Mouse (Mus musculus): ENCODE measurements around the gene Wdr54. TPM values are rescaled to one million over a fixed set of nuclear protein-coding genes. Genes with fewer than 3 reads are reported as not detected.
"Not testable (repeated sequence)": the region's sequence is repeated elsewhere in the genome, so short reads cannot be mapped to it uniquely, and the experiment has no call there.

Gene Wdr54
- polyA plus RNA-seq, 1 experiment from 2014 or later = 3.6 TPM

DNA sequence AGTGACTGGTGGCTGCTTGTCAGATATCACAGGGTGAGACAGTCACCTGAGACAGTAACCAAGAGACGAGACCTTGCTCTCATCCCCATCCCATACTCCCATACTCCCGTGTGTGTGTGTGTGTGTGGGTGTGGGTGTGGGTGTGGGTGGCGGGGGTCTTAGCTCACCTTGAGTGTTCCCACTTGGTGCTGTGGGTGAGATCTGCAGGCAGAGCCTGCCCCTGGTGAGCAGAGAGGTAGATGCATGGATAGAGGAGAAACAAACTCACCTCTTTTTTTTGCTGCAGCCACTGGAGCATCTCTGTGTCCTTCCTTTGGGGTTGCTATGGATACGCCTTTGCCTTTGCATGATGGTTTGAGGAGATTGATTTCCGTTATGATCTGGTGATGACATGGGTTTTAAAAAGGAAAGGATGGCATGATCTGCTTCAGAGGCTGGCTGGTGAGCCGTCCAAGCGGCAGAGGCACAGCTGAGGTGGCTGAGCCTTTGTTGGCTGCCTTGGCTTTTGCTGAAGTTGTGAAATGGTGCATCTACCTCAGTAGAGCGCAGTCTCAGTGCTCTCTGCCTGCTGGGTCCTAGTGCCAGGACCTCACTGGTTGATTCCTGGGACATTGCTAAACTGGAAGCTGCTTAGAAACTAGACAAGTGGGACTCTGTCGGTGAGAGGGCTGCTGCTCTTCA is 16.2 kb upstream of the Wdr54 start:
- H3K27me3 ChIP-seq (replicated peaks) = no peaks in the 10 kb centered on the region
- no peaks in the 10 kb centered on the region for H3K9me3 ChIP-seq
- ATAC-seq (ENCODE audit: insufficient read depth, low FRiP score, low read depth) = no peak
- no peak overlapping the region for H3K27ac ChIP-seq
- 0 out of 2 replicates have a peak, but pooled peaks cover 7% of the 10 kb centered on the region for H3K4me1 ChIP-seq
- no peak overlapping the region for H3K4me2 ChIP-seq
- peaks cover 4% of the 10 kb centered on the region; the same call in 1 of the 2 replicates for H3K36me3 ChIP-seq
- no peak overlapping the region for H3K4me3 ChIP-seq (replicated peaks)
- no peak overlapping the region for H3K9ac ChIP-seq
- WGBS = 65% methylated on average over 9 of the region's 9 CpGs

DNA sequence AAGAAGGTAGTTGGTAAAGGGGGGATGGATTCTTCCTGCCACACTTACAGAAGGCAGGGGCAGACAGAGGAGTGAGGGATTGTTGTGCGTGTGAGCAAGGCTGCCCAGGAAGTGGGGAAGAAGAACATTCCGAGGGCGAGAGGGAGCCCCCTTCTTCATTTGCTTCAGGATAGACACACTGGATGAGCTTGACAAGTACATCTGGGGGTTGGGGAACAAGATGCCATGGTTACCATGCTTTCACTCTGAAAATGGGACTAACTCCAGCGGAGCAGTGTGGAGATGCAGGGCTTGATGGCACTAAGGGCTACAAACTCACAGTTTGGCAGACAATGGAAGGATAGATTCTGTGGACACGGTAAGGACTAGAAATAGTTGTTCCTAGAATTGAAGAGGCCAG is 14.9 kb upstream of the Wdr54 start:
- no peaks in the 10 kb centered on the region for H3K9me3 ChIP-seq
- no peak overlapping the region for H3K9ac ChIP-seq
- WGBS = 84% methylated on average over 5 of the region's 5 CpGs
- H3K36me3 ChIP-seq = peaks cover 4% of the 10 kb centered on the region; the same call in 1 of the 2 replicates
- no peaks in the 10 kb centered on the region for H3K27me3 ChIP-seq (replicated peaks)
- peaks cover 12% of the 10 kb centered on the region for H3K4me1 ChIP-seq
- ATAC-seq (ENCODE audit: insufficient read depth, low FRiP score, low read depth) = no peak
- H3K4me2 ChIP-seq = no peak overlapping the region
- no peak overlapping the region for H3K27ac ChIP-seq
- H3K4me3 ChIP-seq (replicated peaks) = no peak overlapping the region

DNA sequence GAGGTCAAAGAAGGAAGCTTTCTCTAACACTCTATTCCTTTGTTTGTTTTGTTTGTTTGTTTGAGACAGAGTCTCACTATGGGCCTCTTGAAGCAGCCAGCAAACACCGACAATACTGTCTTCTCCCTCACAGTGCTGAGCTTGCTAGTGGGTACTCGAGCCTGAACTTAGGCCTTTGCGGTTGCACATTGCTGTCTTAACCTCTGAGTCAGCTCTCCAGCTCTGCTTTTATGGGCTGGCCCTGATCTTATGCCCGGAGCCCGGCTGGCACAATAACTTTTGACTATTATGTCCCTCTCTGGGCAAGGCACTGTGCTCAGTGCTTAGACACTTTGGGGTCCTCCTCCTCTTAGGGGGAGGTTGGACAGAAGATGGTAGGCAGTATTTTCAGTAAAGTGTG is 13.7 kb upstream of the Wdr54 start:
- no peaks in the 10 kb centered on the region for H3K9me3 ChIP-seq
- no peak for ATAC-seq (ENCODE audit: insufficient read depth, low FRiP score, low read depth)
- H3K4me3 ChIP-seq (replicated peaks) = no peak overlapping the region
- WGBS = 65% methylated on average over 5 of the region's 5 CpGs
- H3K27ac ChIP-seq = no peak overlapping the region
- H3K36me3 ChIP-seq = peaks cover 4% of the 10 kb centered on the region; the same call in 1 of the 2 replicates
- H3K4me1 ChIP-seq = peaks cover 12% of the 10 kb centered on the region
- no peak overlapping the region for H3K9ac ChIP-seq
- no peak overlapping the region for H3K4me2 ChIP-seq
- H3K27me3 ChIP-seq (replicated peaks) = no peaks in the 10 kb centered on the region

DNA sequence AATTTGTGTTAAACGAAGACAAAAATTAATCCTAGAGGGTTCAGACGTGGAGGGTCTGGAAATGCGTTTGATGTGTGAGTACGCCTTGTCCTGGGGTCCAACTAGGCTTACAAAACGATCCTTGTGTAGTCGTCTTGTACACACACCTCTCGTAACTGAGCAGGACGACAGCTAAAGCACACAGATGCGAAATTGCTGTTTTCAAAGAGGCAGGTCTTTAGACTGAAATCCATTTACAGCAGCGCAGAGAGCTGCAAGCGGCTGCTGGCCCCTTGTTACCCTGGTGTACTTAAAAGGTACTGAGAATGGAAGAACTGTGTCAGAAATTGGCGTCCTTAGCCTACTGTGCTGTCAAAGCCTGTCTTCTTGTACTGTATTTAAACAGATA is 10.0 kb upstream of the Wdr54 start:
- H3K9ac ChIP-seq = peak overlapping the region; percentile 83
- peak; percentile 5; the same call in 1 of the 2 replicates for ATAC-seq (ENCODE audit: insufficient read depth, low FRiP score, low read depth)
- H3K36me3 ChIP-seq = no peaks in the 10 kb centered on the region
- H3K4me1 ChIP-seq = peaks cover 26% of the 10 kb centered on the region
- H3K27ac ChIP-seq = peak overlapping the region; percentile 91
- H3K4me2 ChIP-seq = peak overlapping the region; percentile 79
- WGBS = under 1% methylated on average over 12 of the region's 12 CpGs
- H3K4me3 ChIP-seq (replicated peaks) = peak overlapping the region; percentile 97
- peaks cover 11% of the 10 kb centered on the region for H3K27me3 ChIP-seq (replicated peaks)
- H3K9me3 ChIP-seq = no peaks in the 10 kb centered on the region

DNA sequence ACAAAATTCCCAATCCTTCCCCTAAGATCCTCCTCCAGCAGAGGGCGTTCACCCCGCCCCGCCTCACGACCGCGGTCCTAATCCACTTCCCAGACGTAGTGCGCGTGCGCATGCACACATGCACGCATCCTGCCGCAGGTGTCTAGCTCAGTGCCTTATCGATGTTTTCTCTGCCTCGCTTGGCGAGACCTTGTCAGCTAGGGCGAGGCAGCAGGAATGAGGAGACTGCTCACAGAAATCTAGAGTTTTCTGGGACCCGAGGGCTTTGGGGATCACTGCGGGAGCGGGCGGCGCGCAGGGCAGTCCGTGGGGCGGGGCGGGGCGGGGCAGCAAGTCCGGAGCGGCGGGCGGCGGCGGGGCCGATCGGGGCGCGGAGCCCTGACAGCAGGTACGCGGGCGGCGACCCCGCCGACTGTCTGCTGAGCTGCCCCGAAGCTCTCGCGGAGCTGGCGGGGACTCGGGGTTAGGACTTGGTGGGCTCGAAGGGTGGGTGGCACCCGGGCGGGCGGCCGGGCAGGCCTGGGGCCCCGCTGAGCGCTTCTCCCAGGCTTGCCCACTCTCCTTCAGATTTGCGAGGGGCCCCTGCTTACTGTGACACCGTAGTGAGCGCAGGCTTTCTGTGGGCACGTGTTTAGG is 9.5 kb upstream of the Wdr54 start, which contains the start of gene Dctn1:
Gene Dctn1, plus strand, starts transcription at position 314 of the 636 bp plus-strand sequence.
- H3K27me3 ChIP-seq (replicated peaks) = peaks cover 16% of the 10 kb centered on the region
- peak within 1 kb of the TSS; percentile 79 for H3K4me2 ChIP-seq
- under 1% methylated on average over 57 of the region's 58 CpGs for WGBS
- peak within 1 kb of the TSS; percentile 83 for H3K9ac ChIP-seq
- peak; percentile 85 for ATAC-seq (ENCODE audit: insufficient read depth, low FRiP score, low read depth)
- peak within 1 kb of the TSS; percentile 97 for H3K4me3 ChIP-seq (replicated peaks)
- H3K4me1 ChIP-seq = peaks cover 28% of the 10 kb centered on the region
- no peaks in the 10 kb centered on the region for H3K9me3 ChIP-seq
- H3K36me3 ChIP-seq = no peaks in the 10 kb centered on the region
- peak within 1 kb of the TSS; percentile 91 for H3K27ac ChIP-seq

DNA sequence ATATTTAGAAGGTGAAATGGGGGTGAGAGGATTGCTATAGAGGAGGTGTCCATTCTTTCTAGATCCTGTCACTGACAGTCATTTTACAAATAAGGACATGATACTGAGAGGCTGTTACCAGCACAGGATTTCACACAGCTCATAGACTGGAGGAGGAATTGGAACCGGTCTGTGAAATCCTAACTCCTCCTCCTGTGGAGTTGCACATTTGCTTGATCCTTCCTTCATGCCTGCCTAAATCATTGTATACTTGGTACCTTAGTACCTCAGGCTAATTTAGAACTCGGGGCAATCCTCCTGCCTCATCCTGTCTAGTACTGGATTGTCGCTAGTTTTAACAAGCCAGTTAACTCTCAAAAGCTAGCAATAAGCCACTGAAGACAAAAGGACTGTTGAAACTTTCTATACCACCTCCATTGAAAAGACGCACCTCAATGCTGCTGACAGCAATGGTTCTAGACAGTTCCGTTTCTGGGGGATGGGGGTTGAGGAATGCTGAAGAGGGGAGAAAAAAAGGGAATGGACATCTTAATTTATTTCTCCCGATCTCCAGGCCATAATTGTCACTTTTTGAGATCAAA is 8.9 kb upstream of the Wdr54 start:
- WGBS = 3% methylated on average over 6 of the region's 6 CpGs
- peak; percentile 3; the same call in 1 of the 2 replicates for ATAC-seq (ENCODE audit: insufficient read depth, low FRiP score, low read depth)
- Histone ChIP-seq H3K27me3 (replicated peaks) (peaks cover 19% of the 10 kb centered on the region), H3K27ac (peak overlapping the region; percentile 71), H3K9ac (peak overlapping the region; percentile 23; the same call in 1 of the 2 replicates), H3K4me2 (peak overlapping the region; percentile 79), H3K4me3 (replicated peaks) (peak overlapping the region; percentile 97), H3K9me3 (no peaks in the 10 kb centered on the region), H3K36me3 (no peaks in the 10 kb centered on the region), H3K4me1 (peaks cover 28% of the 10 kb centered on the region)

DNA sequence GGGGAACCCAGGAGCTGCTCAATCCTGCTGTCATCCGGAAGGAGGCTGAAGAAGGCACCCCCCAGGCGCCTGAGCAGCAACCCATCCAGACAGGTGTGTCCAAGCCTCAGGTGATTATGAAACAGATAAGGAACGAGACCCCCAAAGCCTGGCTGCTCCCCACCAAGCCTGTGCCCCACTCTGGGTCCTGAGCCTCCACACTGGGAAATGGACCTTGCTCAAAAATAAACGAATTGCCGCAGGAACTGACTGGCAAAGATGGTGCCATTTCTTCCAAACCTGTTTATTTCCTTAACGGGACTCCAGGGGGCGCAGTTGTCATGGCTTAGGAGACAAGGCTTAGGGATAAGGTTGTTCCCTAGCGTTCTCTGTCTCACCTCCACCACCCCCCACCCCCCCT is 6.5 kb upstream of the Wdr54 start:
- H3K9me3 ChIP-seq = no peaks in the 10 kb centered on the region
- 0% methylated on average over 8 of the region's 8 CpGs for WGBS
- no peak overlapping the region for H3K27ac ChIP-seq
- peaks cover 21% of the 10 kb centered on the region for H3K4me1 ChIP-seq
- H3K36me3 ChIP-seq = no peaks in the 10 kb centered on the region
- peak overlapping the region; percentile 43 for H3K4me3 ChIP-seq (replicated peaks)
- no peak overlapping the region for H3K9ac ChIP-seq
- H3K27me3 ChIP-seq (replicated peaks) = peaks cover 19% of the 10 kb centered on the region
- ATAC-seq (ENCODE audit: insufficient read depth, low FRiP score, low read depth) = no peak
- peak overlapping the region; percentile 89 for H3K4me2 ChIP-seq

DNA sequence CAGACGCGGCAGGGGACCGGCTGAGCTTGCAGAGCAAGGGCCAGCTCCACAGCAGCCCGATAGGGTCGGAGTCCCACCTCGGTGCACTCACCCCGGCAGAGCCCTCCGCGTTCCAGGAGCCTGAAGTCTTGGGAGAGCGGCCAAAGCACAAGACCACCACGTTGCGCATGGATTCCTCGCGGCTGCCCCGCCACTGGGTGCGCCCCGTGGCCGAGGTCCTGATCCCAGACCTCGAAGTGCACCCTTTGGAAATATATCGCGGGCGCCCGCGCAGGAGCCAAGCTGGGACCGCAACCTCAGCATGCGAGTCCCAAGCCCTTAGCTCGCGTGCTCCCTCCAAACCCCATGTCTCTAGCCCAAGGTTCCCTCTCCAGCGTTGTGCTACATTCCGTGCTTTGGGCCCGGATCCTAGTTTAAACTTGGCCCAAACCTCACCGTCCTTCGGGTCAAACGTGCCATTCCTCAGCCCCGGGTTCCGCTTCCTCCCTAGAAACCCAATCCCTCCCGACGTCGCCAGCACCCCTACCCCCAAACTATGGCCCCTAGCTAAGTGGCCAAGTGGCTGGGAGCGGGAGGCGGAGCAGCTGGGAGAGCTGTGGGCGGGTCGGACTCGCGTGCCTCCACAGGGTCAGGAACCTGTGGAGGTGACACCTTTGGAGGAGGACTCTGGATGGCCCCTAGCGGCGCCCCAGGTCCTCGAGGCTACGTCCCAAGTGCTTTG is 5.9 kb upstream of the Wdr54 start:
- WGBS = 1% methylated on average over 49 of the region's 49 CpGs
- H3K9ac ChIP-seq = peak overlapping the region; percentile 25; the same call in 1 of the 2 replicates
- no peak for ATAC-seq (ENCODE audit: insufficient read depth, low FRiP score, low read depth)

DNA sequence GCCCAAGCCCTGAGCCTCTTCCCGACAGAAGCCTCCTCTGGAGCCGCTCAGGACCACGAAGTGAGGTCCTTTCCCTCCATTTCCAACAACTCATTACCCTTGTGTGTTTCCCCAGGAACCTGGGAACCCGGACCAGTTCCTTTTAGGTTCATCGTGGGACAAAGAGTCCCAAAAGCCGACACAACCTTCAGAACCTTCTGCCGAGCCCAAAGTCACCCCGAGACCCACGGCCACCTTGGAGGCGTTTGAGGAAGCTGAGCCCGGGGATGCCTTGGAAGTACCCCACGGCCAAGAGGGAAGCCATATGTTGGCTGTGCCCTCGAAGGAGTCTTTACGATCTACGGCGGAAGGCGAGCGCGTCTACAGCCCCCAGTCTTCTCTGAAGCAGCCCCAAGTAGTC is 5.2 kb upstream of the Wdr54 start:
- Histone ChIP-seq H3K4me1 (peaks cover 18% of the 10 kb centered on the region), H3K36me3 (no peaks in the 10 kb centered on the region), H3K27ac (no peak overlapping the region), H3K27me3 (replicated peaks) (peaks cover 19% of the 10 kb centered on the region), H3K4me3 (replicated peaks) (peak overlapping the region; percentile 43), H3K4me2 (peak overlapping the region; percentile 89), H3K9me3 (no peaks in the 10 kb centered on the region), H3K9ac (peak overlapping the region; percentile 25; the same call in 1 of the 2 replicates)
- ATAC-seq (ENCODE audit: insufficient read depth, low FRiP score, low read depth) = no peak
- WGBS = 13% methylated on average over 19 of the region's 19 CpGs

More for the DNA sequence above, 5.9 kb upstream of the Wdr54 start:
- peaks cover 19% of the 10 kb centered on the region for H3K27me3 ChIP-seq (replicated peaks)
- H3K4me2 ChIP-seq = peak overlapping the region; percentile 89
- no peak overlapping the region for H3K27ac ChIP-seq
- H3K9me3 ChIP-seq = no peaks in the 10 kb centered on the region
- no peaks in the 10 kb centered on the region for H3K36me3 ChIP-seq
- H3K4me1 ChIP-seq = peaks cover 19% of the 10 kb centered on the region
- H3K4me3 ChIP-seq (replicated peaks) = peak overlapping the region; percentile 43

DNA sequence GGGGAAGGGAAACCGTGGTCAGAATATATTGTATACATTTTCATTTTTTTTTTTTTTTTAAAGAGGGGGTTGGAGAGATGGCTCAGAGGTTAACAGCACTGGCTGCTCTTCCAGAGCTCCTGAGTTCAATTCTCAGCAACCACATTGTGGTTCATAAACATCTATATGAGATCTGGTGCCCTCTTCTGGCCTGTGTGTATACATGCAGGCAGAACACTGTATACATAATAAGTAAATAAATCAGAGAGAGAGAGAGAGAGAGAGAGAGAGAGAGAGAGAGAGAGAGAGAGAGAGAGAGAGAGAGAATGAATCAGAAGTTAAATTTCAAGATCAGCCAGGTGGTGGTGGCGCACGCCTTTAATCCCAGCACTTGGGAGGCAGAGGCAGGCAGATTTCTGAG is 3.3 kb upstream of the Wdr54 start:
- not testable (repeated sequence) for H3K9me3 ChIP-seq; H3K27ac ChIP-seq; H3K36me3 ChIP-seq; H3K9ac ChIP-seq; H3K4me2 ChIP-seq; H3K4me3 ChIP-seq (replicated peaks); ATAC-seq (ENCODE audit: insufficient read depth, low FRiP score, low read depth)
- Histone ChIP-seq H3K27me3 (replicated peaks) (peaks cover 19% of the 10 kb centered on the region), H3K4me1 (peaks cover 24% of the 10 kb centered on the region)
- 27% methylated on average over 3 of the region's 3 CpGs for WGBS

DNA sequence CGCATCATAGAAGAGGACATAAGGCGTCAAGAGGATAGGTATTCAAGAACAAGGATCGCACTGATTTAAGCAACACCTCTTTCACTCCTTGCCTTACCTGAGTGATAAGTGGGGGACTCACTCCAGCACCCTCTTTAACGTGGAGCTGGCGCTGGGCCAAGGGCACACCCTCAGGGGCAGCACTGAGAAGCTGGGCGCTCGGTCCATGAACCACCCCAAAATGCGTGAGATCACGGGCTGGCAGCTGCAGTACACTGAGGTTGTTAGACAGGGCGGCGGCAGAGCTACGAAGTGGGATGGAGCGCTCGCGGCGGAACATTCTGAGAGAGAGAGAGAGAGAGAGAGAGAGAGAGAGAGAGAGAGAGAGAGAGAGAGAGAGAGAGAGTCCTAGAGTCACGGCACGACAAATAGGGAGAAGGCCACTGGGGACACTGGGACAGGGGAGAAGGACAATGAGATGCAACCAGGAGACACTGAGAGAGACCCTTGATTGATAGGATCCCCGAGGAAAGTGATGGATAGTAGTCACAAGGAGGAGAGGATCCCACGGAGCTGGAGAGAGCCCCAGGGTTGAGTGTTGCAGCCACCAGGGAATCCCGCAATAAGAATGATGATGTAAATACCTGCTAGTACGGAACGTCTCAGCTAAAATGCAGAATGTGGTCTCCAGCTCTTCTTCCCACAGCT is 502 bp downstream of the Wdr54 start:
- no peaks in the 10 kb centered on the region for H3K9me3 ChIP-seq
- peak overlapping the region; percentile 55 for H3K4me3 ChIP-seq (replicated peaks)
- H3K36me3 ChIP-seq = 0 out of 2 replicates have a peak, but pooled peaks cover 5% of the 10 kb centered on the region
- no peak for ATAC-seq (ENCODE audit: insufficient read depth, low FRiP score, low read depth)
- H3K4me2 ChIP-seq = peak overlapping the region; percentile 92
- H3K27me3 ChIP-seq (replicated peaks) = peaks cover 3% of the 10 kb centered on the region
- H3K9ac ChIP-seq = no peak overlapping the region; the same call in 1 of the 2 replicates
- H3K27ac ChIP-seq = no peak overlapping the region
- WGBS = 9% methylated on average over 23 of the region's 23 CpGs
- peaks cover 8% of the 10 kb centered on the region; the same call in 1 of the 2 replicates for H3K4me1 ChIP-seq

Measured in stomach, embryonic 15.5 days (tissue).